Mouse (Mus musculus): ENCODE measurements around the gene Itfg1.

The Itfg1 gene

DNA sequence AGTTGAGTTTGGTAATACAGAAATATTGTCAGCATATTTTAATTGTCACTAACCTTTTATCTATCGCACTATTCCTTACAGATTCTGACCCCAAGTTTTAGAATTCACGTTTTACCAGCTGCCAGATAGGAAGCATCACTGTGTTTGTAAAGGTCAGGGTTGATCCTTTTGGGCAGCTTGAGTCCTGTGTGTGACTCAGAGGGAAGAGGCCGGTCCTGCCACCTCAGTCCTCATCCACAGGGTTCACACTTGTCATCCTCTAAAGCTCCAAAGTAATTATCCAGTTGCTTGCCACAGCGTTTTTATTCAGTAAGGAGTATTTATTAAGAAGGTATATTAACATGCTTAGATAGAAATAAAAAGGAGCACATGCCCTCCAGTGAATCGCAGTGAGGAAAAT lies 123.5 kb downstream of the Itfg1 start:
- no peak for DNase-seq

DNA sequence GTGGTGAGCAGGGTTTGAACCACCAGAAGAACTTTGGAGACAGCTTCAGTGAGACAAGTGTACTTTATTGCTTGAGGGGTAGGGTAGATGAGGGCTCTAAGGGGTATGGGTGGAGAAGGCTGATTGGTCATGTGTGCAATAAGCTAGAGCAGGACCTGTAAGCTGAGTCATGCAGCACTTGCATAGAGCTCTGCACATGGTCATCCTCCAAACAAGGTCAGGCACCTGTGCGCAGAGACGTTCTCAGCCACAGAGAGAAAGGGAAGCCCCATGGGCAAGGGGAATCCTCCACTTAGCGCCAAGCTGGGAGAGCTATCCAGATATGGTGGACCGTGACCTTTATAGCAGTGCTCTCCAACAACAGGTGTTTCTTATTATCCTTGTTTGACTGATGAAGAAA lies 124.0 kb downstream of the Itfg1 start:
- no peak for DNase-seq

GRCm38 (mm10) chr8:85706988-85707387 lies 133.7 kb downstream of the Itfg1 start:
- no peak for DNase-seq

GRCm38 (mm10) chr8:85700751-85701351 lies 139.9 kb downstream of the Itfg1 start, which contains the start of gene Neto2:
TSS of gene Neto2 (minus strand) at chr8:85700924.
- peak; percentile 89 for DNase-seq

- DNase-seq: peak; percentile 89
Measured at GRCm38 (mm10) chr8:85700101-85700750, 140.5 kb downstream of the Itfg1 start.

- peak; percentile 74 for DNase-seq
Measured at GRCm38 (mm10) chr8:85699051-85699450, 141.7 kb downstream of the Itfg1 start.
